Mouse (Mus musculus): Measurements from ENCODE around the gene Nalcn. TPM values are rescaled to one million over a fixed set of nuclear protein-coding genes. Genes with fewer than 3 reads are reported as not detected.

Nalcn gene
- polyA plus RNA-seq (2014; fragmentation: Illumina TruSeq; extraction: RNeasy Lipid Tissue Mini Kit (QIAGEN cat#74804); ENCODE audit: low read depth, low replicate concordance), result 0.31 TPM

DNA sequence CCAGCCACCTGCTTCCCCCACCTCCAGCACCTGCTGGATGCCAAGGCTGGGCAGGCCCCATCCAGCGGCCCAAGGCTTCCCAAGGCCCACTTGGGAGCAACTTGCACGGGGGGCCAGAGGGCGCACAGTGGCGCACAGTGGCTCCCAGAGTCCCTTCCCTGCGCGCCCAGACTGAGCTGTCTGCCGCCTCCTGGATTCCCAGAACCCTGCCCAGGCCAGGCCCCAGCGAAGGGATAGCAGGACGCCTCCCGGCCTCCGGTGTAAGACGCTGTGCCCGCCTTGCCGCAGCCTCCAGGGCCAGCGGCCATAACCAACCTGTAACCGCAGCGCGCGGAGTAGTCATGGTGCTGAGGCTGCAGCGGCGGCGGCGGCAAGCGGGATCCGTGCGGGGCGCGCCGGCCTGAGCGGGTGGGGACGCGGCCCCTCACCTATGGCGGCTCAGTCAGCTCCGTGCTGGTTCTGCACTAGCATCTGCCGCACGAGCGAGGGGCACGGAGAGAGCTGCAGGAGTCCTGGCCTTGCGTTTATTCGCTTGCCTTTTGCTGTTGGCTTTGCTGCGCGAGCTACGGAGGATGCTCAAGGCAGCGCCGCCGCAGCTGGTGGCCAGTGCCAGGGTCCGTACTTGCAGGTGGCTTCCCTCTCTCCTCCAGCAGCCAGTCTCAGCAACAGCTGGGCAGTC lies at the start of gene Nalcn:
Gene Nalcn, minus strand, starts transcription at position 644 of the 679 bp plus-strand sequence.

DNA sequence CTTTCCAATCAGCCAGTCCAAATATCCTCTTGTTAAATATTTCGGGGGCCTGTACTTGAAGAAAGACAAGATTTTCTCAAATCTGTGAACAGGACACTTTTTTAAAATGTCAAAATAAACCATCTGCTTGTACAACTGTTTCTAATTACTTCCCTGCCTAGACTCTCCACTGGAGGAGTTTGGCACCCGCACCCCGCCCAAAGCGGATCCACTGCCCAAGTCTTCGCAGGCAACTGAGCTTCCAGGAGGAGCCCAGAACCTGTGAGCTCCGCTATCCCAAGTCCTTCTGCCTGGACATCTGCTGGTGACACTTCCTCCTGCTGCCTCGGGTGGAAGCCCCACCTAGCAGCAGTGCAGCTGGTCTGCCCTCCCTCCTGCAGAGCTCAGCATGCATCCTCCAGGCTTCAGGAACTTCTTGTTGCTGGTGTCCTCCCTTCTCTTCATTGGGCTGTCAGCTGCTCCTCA lies 33.0 kb upstream of the Nalcn start, which contains the start of gene Itgbl1:
Gene Itgbl1, plus strand, starts transcription at position 51 of the 465 bp plus-strand sequence.

Other genes starting within 250 kb of the Nalcn start
- 4.6 TPM for gene Itgbl1, start 32.8 kb upstream of the Nalcn start, polyA plus RNA-seq (2014; fragmentation: Illumina TruSeq; extraction: RNeasy Lipid Tissue Mini Kit (QIAGEN cat#74804); ENCODE audit: low read depth, low replicate concordance)